Mouse (Mus musculus) myocyte (in vitro differentiated cells): ENCODE measurements at regions not wholly inside any gene's neighbourhood (a gene's known extent, or its start where the extent isn't known, plus 50 kb on each side); places are given as distances from the start of the nearest gene placed in this dataset.

Experiments used
- CEBPB ChIP-seq: IDR thresholded peaks from 2 replicates; pipeline ENCODE4 v1.6.1; 2011; ENCODE audit warnings: mild to moderate bottlenecking, moderate library complexity; ENCODE audit not compliant: poor library complexity, insufficient read depth, severe bottlenecking
- E2F4 ChIP-seq: IDR thresholded peaks from one replicate; pipeline ENCODE4 v1.6.1; 2011; ENCODE audit warnings: mild to moderate bottlenecking, control low read depth, moderate library complexity; ENCODE audit not compliant: insufficient read depth
- MAX ChIP-seq: IDR thresholded peaks from one replicate; pipeline ENCODE4 v1.6.1; 2011; ENCODE audit warnings: low read depth, mild to moderate bottlenecking, control low read depth
- MYOD1 ChIP-seq, 3 experiments: IDR thresholded peaks; one replicate each; pipeline ENCODE4 v1.6.1; 2011; ENCODE audit warnings: control low read depth in 2 of 3, low read depth in 2 of 3, mild to moderate bottlenecking in 2 of 3, moderate library complexity in 1 of 3; ENCODE audit not compliant: insufficient read length in 2 of 3, control insufficient read depth in 1 of 3
- MYOG ChIP-seq, 3 experiments: IDR thresholded peaks; one replicate each; pipeline ENCODE4 v1.6.1; 2011; ENCODE audit warnings: control low read depth in 2 of 3, low read depth in 2 of 3, mild to moderate bottlenecking in 2 of 3; ENCODE audit not compliant: insufficient read length in 2 of 3, control insufficient read depth in 1 of 3, insufficient read depth in 1 of 3
- POLR2A ChIP-seq: IDR thresholded peaks from one replicate; pipeline ENCODE4 v1.6.1; 2011; ENCODE audit warnings: low read depth, mild to moderate bottlenecking, control low read depth, moderate library complexity; ENCODE audit not compliant: insufficient read length
- POLR2AphosphoS2 ChIP-seq: IDR thresholded peaks from one replicate; pipeline ENCODE4 v1.6.1; 2011; ENCODE audit warnings: low read depth, control low read depth; ENCODE audit not compliant: insufficient read length
- REST ChIP-seq: IDR thresholded peaks from one replicate; pipeline ENCODE4 v1.6.1; 2011; ENCODE audit warnings: mild to moderate bottlenecking, control low read depth, moderate library complexity; ENCODE audit not compliant: insufficient read depth, insufficient read length
- SRF ChIP-seq: IDR thresholded peaks from one replicate; pipeline ENCODE4 v1.6.1; 2011; ENCODE audit warnings: low read depth; ENCODE audit not compliant: control insufficient read depth, insufficient read length
- TCF12 ChIP-seq: IDR thresholded peaks from one replicate; pipeline ENCODE4 v1.6.1; 2011; ENCODE audit warnings: mild to moderate bottlenecking, control low read depth; ENCODE audit not compliant: poor library complexity, insufficient read depth, severe bottlenecking
- TCF3 ChIP-seq: IDR thresholded peaks from one replicate; pipeline ENCODE4 v1.6.1; 2011; ENCODE audit warnings: low read depth, control low read depth; ENCODE audit not compliant: insufficient read length
- USF1 ChIP-seq: IDR thresholded peaks from one replicate; pipeline ENCODE4 v1.6.1; 2011; ENCODE audit warnings: low read depth, mild to moderate bottlenecking, control low read depth, moderate library complexity

DNA sequence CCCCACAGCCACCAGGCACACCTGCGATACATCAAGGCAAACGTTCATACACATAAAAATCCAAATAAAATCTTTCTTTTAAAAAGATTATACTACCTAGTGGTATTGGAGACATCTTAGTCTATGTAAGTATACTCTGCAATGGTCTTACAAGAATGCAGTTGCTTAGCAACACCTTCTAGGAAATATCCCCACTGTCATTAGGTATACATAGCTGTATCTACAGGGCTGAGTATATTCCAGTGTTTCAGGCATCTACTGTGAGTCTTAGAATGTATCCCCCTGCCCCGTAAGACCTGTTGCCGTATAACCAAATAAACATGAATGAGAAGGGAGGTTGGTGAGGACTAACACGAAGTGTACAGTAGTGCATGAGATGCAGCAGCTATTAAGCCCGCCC lies 142.8 kb upstream of the Nabp1 start:
- TF ChIP-seq POLR2A = no peak
- TF ChIP-seq MAX = no peak
- TF ChIP-seq MYOD1 (IDR thresholded peaks at IDR 0.05; ENCODE audit: control insufficient read depth in 1 of 3, insufficient read length in 2 of 3, low read depth in 2 of 3) = no peak
- TF ChIP-seq POLR2AphosphoS2 = no peak
- no peak for TF ChIP-seq SRF
- TF ChIP-seq CEBPB = no peak
- TF ChIP-seq USF1 = no peak
- TF ChIP-seq TCF12 = no peak
- TF ChIP-seq MYOG (IDR thresholded peaks at IDR 0.05; ENCODE audit: control insufficient read depth in 1 of 3, insufficient read depth in 1 of 3, insufficient read length in 2 of 3, low read depth in 2 of 3) = no peak
- no peak for TF ChIP-seq TCF3
- no peak for TF ChIP-seq E2F4
- no peak for TF ChIP-seq REST
